Mouse (Mus musculus): ENCODE measurements at regions not wholly inside any gene's neighbourhood (a gene's known extent, or its start where the extent isn't known, plus 50 kb on each side); places are given as distances from the start of the nearest gene placed in this dataset.

DNA sequence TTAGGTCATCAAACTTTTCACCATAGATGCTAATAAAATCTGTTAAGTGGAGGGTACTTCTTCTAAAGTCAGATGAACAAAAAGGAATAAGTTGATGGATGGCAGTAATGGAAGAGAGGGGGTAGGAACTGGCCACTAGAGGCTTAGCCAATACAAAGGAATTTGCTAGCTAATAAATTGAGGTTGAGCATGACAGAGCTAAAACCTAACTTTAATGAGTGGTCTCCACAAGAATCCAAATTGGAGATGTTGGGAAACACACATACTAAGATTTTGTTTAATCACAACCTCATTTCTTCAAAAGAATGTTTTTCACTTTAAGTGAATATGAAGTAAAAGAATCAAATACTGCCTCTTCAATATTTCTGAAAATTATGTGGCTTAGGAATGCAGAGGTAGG is 414.0 kb upstream of the Gm9747 start:
- Histone ChIP-seq H3K27me3 (ENCODE audit: control insufficient read depth, insufficient read depth, low read length) (no peaks in the 10 kb centered on the region), H3K4me3 (ENCODE audit: low read depth, low read length) (no peak overlapping the region), H3K4me2 (ENCODE audit: low read depth, low read length) (no peak overlapping the region), H3K9me3 (replicated peaks; ENCODE audit: control insufficient read depth, low read length) (no peaks in the 10 kb centered on the region), H3K27ac (ENCODE audit: low read depth) (no peak overlapping the region), H3K9ac (replicated peaks; ENCODE audit: low read depth, low read length) (no peak overlapping the region), H3K4me1 (ENCODE audit: control insufficient read depth, insufficient read depth) (no peaks in the 10 kb centered on the region), H3K36me3 (replicated peaks; ENCODE audit: control insufficient read depth, insufficient read depth, low read length) (no peaks in the 10 kb centered on the region)
- TF ChIP-seq CTCF (IDR thresholded peaks at IDR 0.05; ENCODE audit: low read depth) (no peak), EP300 (IDR thresholded peaks at IDR 0.05; ENCODE audit: low read depth) (no peak)
- ATAC-seq (ENCODE audit: insufficient read depth, low read depth) (no peak), DNase-seq (ENCODE audit: low spot score) (no peak)

DNA sequence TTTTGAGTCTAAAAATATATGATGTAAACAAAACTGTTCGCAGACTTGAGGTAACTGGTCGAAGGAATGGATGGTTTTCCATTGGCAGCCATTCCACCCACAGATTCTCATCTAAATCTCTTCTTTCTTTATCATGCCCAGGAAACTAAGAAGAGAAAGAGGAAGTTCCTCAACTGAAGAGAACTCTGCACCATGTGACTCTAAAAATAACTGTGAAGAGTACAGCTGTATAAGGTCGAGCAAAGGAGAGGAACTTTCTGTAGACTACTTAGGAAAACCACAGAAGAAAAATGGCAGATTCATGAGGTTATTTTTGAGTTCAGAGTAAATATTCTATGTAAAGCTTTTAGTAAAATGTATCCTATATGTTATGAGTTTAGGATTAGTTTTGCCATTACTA is 390.9 kb upstream of the Gm9747 start:
- DNase-seq (ENCODE audit: low spot score), result no peak
- Histone ChIP-seq H3K9ac (replicated peaks; ENCODE audit: low read depth, low read length) (no peak overlapping the region), H3K27ac (ENCODE audit: low read depth) (no peak overlapping the region), H3K4me1 (ENCODE audit: control insufficient read depth, insufficient read depth) (no peaks in the 10 kb centered on the region), H3K4me3 (ENCODE audit: low read depth, low read length) (no peak overlapping the region), H3K36me3 (replicated peaks; ENCODE audit: control insufficient read depth, insufficient read depth, low read length) (no peaks in the 10 kb centered on the region), H3K4me2 (ENCODE audit: low read depth, low read length) (no peak overlapping the region), H3K9me3 (replicated peaks; ENCODE audit: control insufficient read depth, low read length) (no peaks in the 10 kb centered on the region), H3K27me3 (ENCODE audit: control insufficient read depth, insufficient read depth, low read length) (no peaks in the 10 kb centered on the region)
- TF ChIP-seq EP300 (IDR thresholded peaks at IDR 0.05; ENCODE audit: low read depth) (no peak), CTCF (IDR thresholded peaks at IDR 0.05; ENCODE audit: low read depth) (no peak)
- ATAC-seq (ENCODE audit: insufficient read depth, low read depth), result no peak
- 75% methylated on average over 3 of the region's 3 CpGs for WGBS

DNA sequence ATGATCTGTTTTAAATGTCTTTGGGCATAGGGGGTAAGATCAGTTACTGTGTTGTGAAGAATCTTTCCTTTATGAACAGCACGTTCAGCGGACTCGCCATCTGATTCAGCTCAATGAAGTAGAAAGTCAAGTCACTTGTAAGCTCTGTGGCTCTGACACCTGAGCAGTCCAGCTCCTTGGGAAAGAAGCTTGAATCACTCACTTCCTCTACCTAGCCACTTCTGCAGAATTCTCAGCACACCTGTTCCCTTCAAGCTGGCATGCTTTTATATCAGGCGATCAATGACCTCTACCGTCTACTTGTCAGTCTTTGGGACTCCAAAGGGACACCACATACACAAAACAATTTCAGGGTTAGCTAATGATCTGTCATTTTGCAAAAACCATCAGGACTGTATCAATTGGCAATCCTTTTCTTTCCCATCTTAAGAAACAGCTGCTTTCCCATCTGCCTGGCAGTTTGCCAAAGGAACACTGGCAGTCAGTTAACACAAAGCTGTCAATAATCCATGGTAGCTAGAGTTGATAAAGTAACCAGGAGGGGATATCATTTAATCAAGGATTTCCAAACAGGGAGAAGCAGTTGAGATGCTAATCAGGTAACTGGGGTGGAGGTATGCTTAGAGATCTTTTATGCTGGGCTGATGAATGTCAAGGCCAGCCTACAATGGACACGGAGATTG is 382.3 kb upstream of the Gm9747 start:
- no peak for TF ChIP-seq CTCF (IDR thresholded peaks at IDR 0.05; ENCODE audit: low read depth)
- no peak overlapping the region for H3K9ac ChIP-seq (replicated peaks; ENCODE audit: low read depth, low read length)
- no peak for ATAC-seq (ENCODE audit: insufficient read depth, low read depth)
- no peaks in the 10 kb centered on the region for H3K4me1 ChIP-seq (ENCODE audit: control insufficient read depth, insufficient read depth)
- WGBS, result 89% methylated on average over 6 of the region's 6 CpGs
- no peak overlapping the region for H3K27ac ChIP-seq (ENCODE audit: low read depth)
- no peaks in the 10 kb centered on the region for H3K9me3 ChIP-seq (replicated peaks; ENCODE audit: control insufficient read depth, low read length)
- H3K4me3 ChIP-seq (ENCODE audit: low read depth, low read length), result no peak overlapping the region
- H3K36me3 ChIP-seq (replicated peaks; ENCODE audit: control insufficient read depth, insufficient read depth, low read length), result no peaks in the 10 kb centered on the region
- no peak for DNase-seq (ENCODE audit: low spot score)
- no peak overlapping the region for H3K4me2 ChIP-seq (ENCODE audit: low read depth, low read length)
- no peaks in the 10 kb centered on the region for H3K27me3 ChIP-seq (ENCODE audit: control insufficient read depth, insufficient read depth, low read length)

DNA sequence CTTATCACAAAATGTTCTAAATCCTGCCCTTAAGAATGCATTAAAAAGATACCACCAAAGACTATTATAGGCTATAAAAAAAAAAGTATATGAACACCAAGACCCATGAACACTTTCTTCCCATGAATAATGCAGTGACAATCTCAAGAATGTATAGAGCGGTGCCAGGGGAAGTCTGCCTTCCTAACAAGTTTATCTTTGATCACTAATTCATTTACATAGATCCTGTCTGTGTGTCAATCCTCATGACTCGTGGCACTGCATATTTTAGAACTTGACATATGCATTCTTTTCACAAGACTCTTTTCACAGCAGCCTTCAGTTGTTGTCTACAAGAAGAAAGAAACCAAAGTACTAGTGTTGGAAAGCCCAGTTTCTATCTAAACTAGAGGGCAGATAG is 373.4 kb upstream of the Gm9747 start:
- no peak for ATAC-seq (ENCODE audit: insufficient read depth, low read depth)
- Histone ChIP-seq H3K27me3 (ENCODE audit: control insufficient read depth, insufficient read depth, low read length) (no peaks in the 10 kb centered on the region), H3K27ac (ENCODE audit: low read depth) (no peak overlapping the region), H3K4me2 (ENCODE audit: low read depth, low read length) (no peak overlapping the region), H3K4me1 (ENCODE audit: control insufficient read depth, insufficient read depth) (peaks cover 2% of the 10 kb centered on the region; the same call in 1 of the 2 replicates), H3K36me3 (replicated peaks; ENCODE audit: control insufficient read depth, insufficient read depth, low read length) (no peaks in the 10 kb centered on the region), H3K9ac (replicated peaks; ENCODE audit: low read depth, low read length) (no peak overlapping the region), H3K9me3 (replicated peaks; ENCODE audit: control insufficient read depth, low read length) (no peaks in the 10 kb centered on the region), H3K4me3 (ENCODE audit: low read depth, low read length) (no peak overlapping the region)
- 25% methylated on average over 2 of the region's 2 CpGs for WGBS
- no peak for DNase-seq (ENCODE audit: low spot score)
- TF ChIP-seq CTCF (IDR thresholded peaks at IDR 0.05; ENCODE audit: low read depth) (no peak), EP300 (IDR thresholded peaks at IDR 0.05; ENCODE audit: low read depth) (no peak)

GRCm38 (mm10) chr1:81864571-81864970 is 368.3 kb upstream of the Gm9747 start:
- H3K27ac ChIP-seq (ENCODE audit: low read depth), result no peak overlapping the region
- peaks cover under 1% of the 10 kb centered on the region; the same call in 1 of the 2 replicates for H3K4me1 ChIP-seq (ENCODE audit: control insufficient read depth, insufficient read depth)
- no peak overlapping the region for H3K4me3 ChIP-seq (ENCODE audit: low read depth, low read length)
- no peak overlapping the region for H3K9ac ChIP-seq (replicated peaks; ENCODE audit: low read depth, low read length)
- DNase-seq (ENCODE audit: low spot score) (no peak), ATAC-seq (ENCODE audit: insufficient read depth, low read depth) (no peak)
- 67% methylated on average over 3 of the region's 3 CpGs for WGBS
- H3K4me2 ChIP-seq (ENCODE audit: low read depth, low read length), result no peak overlapping the region
- H3K36me3 ChIP-seq (replicated peaks; ENCODE audit: control insufficient read depth, insufficient read depth, low read length), result no peaks in the 10 kb centered on the region
- no peaks in the 10 kb centered on the region for H3K9me3 ChIP-seq (replicated peaks; ENCODE audit: control insufficient read depth, low read length)
- H3K27me3 ChIP-seq (ENCODE audit: control insufficient read depth, insufficient read depth, low read length), result no peaks in the 10 kb centered on the region
- no peak for TF ChIP-seq CTCF (IDR thresholded peaks at IDR 0.05; ENCODE audit: low read depth)
- no peak for TF ChIP-seq EP300 (IDR thresholded peaks at IDR 0.05; ENCODE audit: low read depth)

DNA sequence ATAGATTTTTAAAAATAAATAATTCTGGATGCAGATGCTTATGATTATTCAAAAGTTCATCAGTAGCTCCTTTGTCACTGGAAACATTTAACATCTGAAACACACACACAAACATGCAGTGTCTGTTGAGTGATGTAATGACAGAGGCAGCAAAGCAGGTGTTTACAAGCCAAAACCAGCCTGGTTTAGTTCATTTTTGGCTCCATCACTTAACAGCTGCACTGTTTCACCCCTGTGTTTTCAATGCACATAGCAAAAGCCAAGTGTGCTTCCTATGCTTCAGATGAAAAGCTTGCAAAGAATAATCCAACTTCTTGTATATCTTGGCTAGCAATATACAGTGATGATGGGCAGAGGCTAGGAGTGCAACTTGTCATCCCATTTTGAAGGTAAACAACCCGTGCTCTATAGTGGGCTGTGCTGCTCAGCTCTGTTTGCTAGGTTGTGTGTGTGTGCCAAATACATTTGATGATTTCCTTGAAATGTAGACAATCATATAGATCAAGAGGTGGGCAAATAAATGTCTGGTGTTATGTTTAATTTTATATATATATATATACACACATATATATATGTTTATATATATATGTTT is 345.9 kb upstream of the Gm9747 start:
- Histone ChIP-seq H3K36me3 (replicated peaks; ENCODE audit: control insufficient read depth, insufficient read depth, low read length) (no peaks in the 10 kb centered on the region), H3K4me1 (ENCODE audit: control insufficient read depth, insufficient read depth) (no peaks in the 10 kb centered on the region), H3K27me3 (ENCODE audit: control insufficient read depth, insufficient read depth, low read length) (no peaks in the 10 kb centered on the region), H3K4me2 (ENCODE audit: low read depth, low read length) (no peak overlapping the region), H3K9ac (replicated peaks; ENCODE audit: low read depth, low read length) (no peak overlapping the region), H3K27ac (ENCODE audit: low read depth) (no peak overlapping the region), H3K9me3 (replicated peaks; ENCODE audit: control insufficient read depth, low read length) (no peaks in the 10 kb centered on the region), H3K4me3 (ENCODE audit: low read depth, low read length) (no peak overlapping the region)
- TF ChIP-seq EP300 (IDR thresholded peaks at IDR 0.05; ENCODE audit: low read depth) (no peak), CTCF (IDR thresholded peaks at IDR 0.05; ENCODE audit: low read depth) (no peak)
- no peak for ATAC-seq (ENCODE audit: insufficient read depth, low read depth)
- DNase-seq (ENCODE audit: low spot score), result peak; percentile 10
- 58% methylated on average over 1 of the region's 1 CpGs for WGBS
